Mouse (Mus musculus) lung, adult 18-20 months (tissue): Measurements from ENCODE around the gene Hoxc13.

Experiments used
- DNase-seq, 2 experiments: peaks; one replicate each; pipeline ENCODE4 v3.0.0; 2022; ENCODE audit warnings: mixed read lengths in 2 of 2

Gene Hoxc13

GRCm38 (mm10) chr15:102965003-102965891 is 44.3 kb downstream of the Hoxc13 start:
- DNase-seq = no peak

- DNase-seq = peak; percentile 53 to 58
Observed at GRCm38 (mm10) chr15:102965892-102966775, 45.2 kb downstream of the Hoxc13 start.

- no peak for DNase-seq
Observed at GRCm38 (mm10) chr15:102966776-102967311, 45.9 kb downstream of the Hoxc13 start, which contains the start of gene Hoxc10. Gene Hoxc10, plus strand, starts transcription at chr15:102966796.

GRCm38 (mm10) chr15:102967312-102967510 is 46.3 kb downstream of the Hoxc13 start, which contains the start of gene Hoxc5:
Gene Hoxc5, plus strand, starts transcription at chr15:102967443.
- no peak for DNase-seq

GRCm38 (mm10) chr15:102967511-102968397 is 46.9 kb downstream of the Hoxc13 start:
- no peak for DNase-seq

- DNase-seq = no peak
Observed at GRCm38 (mm10) chr15:102969296-102969695, 48.4 kb downstream of the Hoxc13 start.

- DNase-seq = no peak
Observed at GRCm38 (mm10) chr15:102970740-102971139, 49.8 kb downstream of the Hoxc13 start.

- no peak for DNase-seq
Observed at GRCm38 (mm10) chr15:102972254-102972653, 51.4 kb downstream of the Hoxc13 start.

GRCm38 (mm10) chr15:102972753-102973152 is 51.9 kb downstream of the Hoxc13 start:
- DNase-seq = no peak

GRCm38 (mm10) chr15:102975034-102975433 is 54.1 kb downstream of the Hoxc13 start:
- no peak for DNase-seq

GRCm38 (mm10) chr15:102975688-102976111 is 54.8 kb downstream of the Hoxc13 start:
- no peak for DNase-seq

GRCm38 (mm10) chr15:102976171-102976570 is 55.3 kb downstream of the Hoxc13 start, which contains the start of gene Hoxc9:
Gene Hoxc9, plus strand, starts transcription at chr15:102976439.
- no peak for DNase-seq

GRCm38 (mm10) chr15:102976631-102977422 is 55.9 kb downstream of the Hoxc13 start:
- DNase-seq = no peak

- no peak for DNase-seq
Observed at GRCm38 (mm10) chr15:102977423-102977974, 56.6 kb downstream of the Hoxc13 start.
